Mouse (Mus musculus) midbrain, embryonic 12.5 days (tissue): ENCODE data around the gene Zbtb11. TPM values are rescaled to one million over a fixed set of nuclear protein-coding genes. Genes with fewer than 3 reads are reported as not detected.
"Not testable (repeated sequence)": the region's sequence is repeated elsewhere in the genome, so short reads cannot be mapped to it uniquely, and the experiment has no call there.

Experiments
- ATAC-seq: fragments of 200-750 bp; cut with Nextera tagmentation; 2 replicates; pipeline ENCODE4 v1.8.0; 2017; ENCODE audit warnings: low read depth, moderate TSS enrichment, moderate library complexity; ENCODE audit not compliant: low FRiP score
- H3K27ac ChIP-seq: fragments of 300-500 bp; sonication (generic); replicated peaks from 2 replicates; pipeline ENCODE4 v1.5.1; 2016; ENCODE audit warnings: mild to moderate bottlenecking
- H3K27me3 ChIP-seq: fragments of 300-500 bp; sonication (generic); 2 replicates; pipeline ENCODE4 v1.6.1; 2016; ENCODE audit warnings: mild to moderate bottlenecking
- H3K36me3 ChIP-seq: fragments of 300-500 bp; sonication (generic); 2 replicates; pipeline ENCODE4 v1.6.1; 2016
- H3K4me1 ChIP-seq: fragments of 300-500 bp; sonication (generic); 2 replicates; pipeline ENCODE4 v1.6.1; 2016
- H3K4me2 ChIP-seq: fragments of 300-500 bp; sonication (generic); replicated peaks from 2 replicates; pipeline ENCODE4 v1.6.1; 2016; ENCODE audit warnings: mild to moderate bottlenecking, moderate library complexity
- H3K4me3 ChIP-seq: fragments of 300-500 bp; sonication (generic); 2 replicates; pipeline ENCODE4 v1.5.1; 2016; ENCODE audit warnings: mild to moderate bottlenecking
- H3K9ac ChIP-seq: fragments of 300-500 bp; sonication (generic); replicated peaks from 2 replicates; pipeline ENCODE4 v1.6.1; 2016; ENCODE audit warnings: mild to moderate bottlenecking, moderate library complexity
- H3K9me3 ChIP-seq: fragments of 300-500 bp; sonication (generic); 2 replicates; pipeline ENCODE4 v1.6.1; 2016; ENCODE audit warnings: mild to moderate bottlenecking
- WGBS: fragments of 180-500 bp; shearing (Covaris S2); methylation state at CpG from one replicate; pipeline ENCODE4 v1.1.7; 2016; 5-methylcytosine and 5-hydroxymethylcytosine counted together
- polyA plus RNA-seq: library from polyadenylated mRNA; unstranded; fragments of >200 nt; fragmentation: Nextera tagmentation; extraction: Ambion mirVana; gene quantifications from 2 replicates; pipeline ENCODE4 v1.2.1, GENCODE M21; 2016

The Zbtb11 gene
- polyA plus RNA-seq, result 21.5 and 21.6 TPM in 2 replicates

DNA sequence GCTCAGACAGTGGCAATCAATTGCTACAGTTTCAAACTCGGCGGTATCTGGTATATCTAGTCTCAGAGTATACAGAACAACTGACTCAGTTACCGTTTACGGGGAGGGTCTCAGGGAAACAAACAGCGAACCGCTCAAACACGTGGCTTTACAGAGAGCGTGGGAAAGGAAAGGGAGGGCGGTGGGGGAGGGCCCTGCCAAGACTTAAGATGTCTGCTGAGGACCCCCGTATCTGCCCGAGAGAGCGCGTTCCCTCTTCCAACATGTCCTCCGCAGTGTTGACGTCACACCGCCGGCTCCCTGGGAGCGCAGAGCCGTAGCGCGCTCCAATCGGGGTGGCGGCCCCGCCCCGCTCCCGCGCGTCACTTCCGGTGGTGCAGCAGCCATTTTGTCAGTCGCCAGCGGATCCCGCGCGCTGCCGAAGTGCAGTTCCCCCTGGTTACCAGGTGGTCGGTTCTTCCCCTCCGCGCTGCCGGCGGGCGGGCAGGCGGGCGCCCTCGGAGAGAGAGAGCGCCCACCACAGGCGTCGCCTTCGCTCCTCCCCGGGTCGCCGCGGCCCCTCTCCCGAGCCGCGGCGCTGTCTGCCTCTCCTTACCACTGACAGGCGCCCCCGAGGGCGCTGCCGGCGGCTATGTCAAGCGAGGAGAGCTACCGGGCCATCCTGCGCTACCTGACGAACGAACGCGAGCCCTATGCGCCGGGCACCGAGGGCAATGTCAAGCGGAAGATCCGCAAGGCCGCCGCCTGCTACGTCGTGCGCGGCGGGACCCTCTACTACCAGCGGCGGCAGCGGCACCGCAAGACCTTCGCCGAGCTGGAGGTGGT is at the start of gene Zbtb11:
Zbtb11 (plus strand) TSS at position 453 of the 825 bp plus-strand sequence.
- H3K4me1 ChIP-seq, result peaks cover 23% of the 10 kb centered on the region
- peak; percentile 99 for ATAC-seq
- H3K4me2 ChIP-seq, result peak within 1 kb of the TSS; percentile 87
- H3K36me3 ChIP-seq, result peaks cover 40% of the 10 kb centered on the region
- no peaks in the 10 kb centered on the region for H3K9me3 ChIP-seq
- no peaks in the 10 kb centered on the region for H3K27me3 ChIP-seq
- H3K4me3 ChIP-seq, result peak within 1 kb of the TSS; percentile 75
- H3K27ac ChIP-seq, result peak within 1 kb of the TSS; percentile 68
- H3K9ac ChIP-seq, result peak within 1 kb of the TSS; percentile 83
- under 1% methylated on average over 78 of the region's 86 CpGs for WGBS

DNA sequence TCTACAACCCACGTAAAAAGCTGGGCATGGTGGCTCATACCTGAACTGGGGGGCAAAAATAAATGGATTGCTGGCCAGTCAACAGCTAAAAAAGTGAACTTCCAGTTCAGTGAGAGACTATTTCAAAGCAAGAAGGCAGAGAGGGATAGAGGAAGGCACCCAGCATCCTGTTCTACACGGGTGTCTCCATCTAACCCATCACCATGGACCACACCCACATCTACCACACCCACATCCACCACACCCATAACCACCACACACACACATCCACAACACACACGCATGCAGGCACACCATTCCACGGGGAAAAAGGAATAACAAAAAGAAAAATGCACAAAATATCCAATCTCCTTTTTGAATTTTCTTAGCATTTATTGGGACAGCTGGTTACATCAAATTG is 49.7 kb upstream of the Zbtb11 start:
- no peak for ATAC-seq
- no peak overlapping the region for H3K4me3 ChIP-seq
- WGBS, result 97% methylated on average over 4 of the region's 4 CpGs

DNA sequence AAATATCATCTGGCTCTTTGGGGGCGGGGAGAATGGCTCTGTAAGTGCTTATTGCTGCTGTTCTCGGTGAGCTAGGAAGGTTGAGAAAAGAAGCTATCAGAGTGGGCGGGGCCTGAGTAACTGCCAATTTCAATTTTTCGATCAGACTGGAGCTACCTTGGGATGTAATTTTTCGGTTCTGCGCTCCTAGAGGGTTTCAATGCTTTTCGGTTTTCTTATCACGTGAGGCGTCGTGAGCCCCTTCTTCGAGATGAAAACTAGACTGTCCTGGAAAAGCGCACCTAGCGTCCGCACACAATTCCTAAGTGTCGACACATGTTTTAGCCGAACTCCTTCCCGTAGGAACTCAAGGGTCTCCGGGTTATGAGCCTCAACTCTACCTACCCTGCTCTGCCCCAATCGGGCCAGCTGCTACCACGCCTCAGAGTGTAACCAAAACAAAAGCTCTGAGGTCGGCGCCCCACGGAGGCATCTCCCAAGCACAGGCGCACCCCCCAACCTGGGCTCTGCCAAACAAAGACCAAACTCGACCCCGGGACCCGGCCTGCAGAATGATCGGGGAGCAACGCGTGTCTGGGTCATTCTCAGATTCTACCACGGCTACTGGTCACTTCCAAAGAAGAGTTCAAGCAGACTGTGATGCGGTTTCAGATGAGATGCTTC is 39.9 kb upstream of the Zbtb11 start:
- Histone ChIP-seq H3K9ac (peak overlapping the region; percentile 73), H3K9me3 (no peaks in the 10 kb centered on the region), H3K36me3 (0 out of 2 replicates have a peak, but pooled peaks cover 8% of the 10 kb centered on the region), H3K4me2 (peak overlapping the region; percentile 64), H3K4me3 (peak overlapping the region; percentile 63), H3K27ac (peak overlapping the region; percentile 65), H3K4me1 (peaks cover 3% of the 10 kb centered on the region; the same call in 1 of the 2 replicates), H3K27me3 (no peaks in the 10 kb centered on the region)
- WGBS, result under 1% methylated on average over 32 of the region's 32 CpGs
- ATAC-seq, result peak; percentile 61

More for the DNA sequence above, 49.7 kb upstream of the Zbtb11 start:
- Histone ChIP-seq H3K27ac (no peak overlapping the region), H3K4me1 (no peaks in the 10 kb centered on the region), H3K9ac (no peak overlapping the region), H3K27me3 (no peaks in the 10 kb centered on the region), H3K9me3 (no peaks in the 10 kb centered on the region), H3K36me3 (peaks cover 62% of the 10 kb centered on the region), H3K4me2 (no peak overlapping the region)

DNA sequence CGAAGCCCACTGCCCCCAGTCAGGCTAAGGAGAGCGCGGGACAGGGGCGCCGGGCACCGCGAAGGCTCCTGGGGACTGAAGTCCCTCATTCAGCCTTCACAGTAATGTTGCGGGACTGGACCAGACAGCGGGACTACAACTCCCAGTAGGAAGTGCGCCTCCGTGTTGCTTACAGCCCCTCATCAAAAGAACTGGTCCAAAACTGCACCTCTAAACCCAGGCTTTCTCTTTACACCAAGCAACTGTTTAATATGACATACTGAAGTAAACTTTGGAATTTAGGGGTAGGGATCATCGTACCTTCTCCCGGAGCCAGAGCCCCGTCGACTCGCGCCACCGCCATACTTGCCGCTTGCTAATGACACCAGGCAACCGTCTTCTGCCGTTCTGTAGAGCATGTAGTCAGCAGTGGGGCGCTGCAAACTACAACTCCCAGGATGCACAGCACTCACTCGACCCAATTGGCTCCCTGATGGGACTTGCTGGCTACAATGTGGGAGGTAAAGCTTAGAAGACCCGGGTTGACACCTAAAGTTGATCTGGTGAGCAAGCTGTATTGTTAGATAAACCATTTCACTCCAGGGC is 39.1 kb upstream of the Zbtb11 start, which contains the start of gene Cep97:
Cep97 (minus strand) TSS at position 403 of the 585 bp plus-strand sequence.
- peak within 1 kb of the TSS; percentile 73 for H3K9ac ChIP-seq
- WGBS, result under 1% methylated on average over 24 of the region's 24 CpGs
- no peaks in the 10 kb centered on the region for H3K27me3 ChIP-seq
- H3K4me2 ChIP-seq, result peak within 1 kb of the TSS; percentile 64
- H3K27ac ChIP-seq, result peak within 1 kb of the TSS; percentile 65
- H3K4me1 ChIP-seq, result peaks cover 3% of the 10 kb centered on the region; the same call in 1 of the 2 replicates
- H3K4me3 ChIP-seq, result peak within 1 kb of the TSS; percentile 63
- ATAC-seq, result peak; percentile 100
- H3K9me3 ChIP-seq, result no peaks in the 10 kb centered on the region
- H3K36me3 ChIP-seq, result 0 out of 2 replicates have a peak, but pooled peaks cover 1% of the 10 kb centered on the region

DNA sequence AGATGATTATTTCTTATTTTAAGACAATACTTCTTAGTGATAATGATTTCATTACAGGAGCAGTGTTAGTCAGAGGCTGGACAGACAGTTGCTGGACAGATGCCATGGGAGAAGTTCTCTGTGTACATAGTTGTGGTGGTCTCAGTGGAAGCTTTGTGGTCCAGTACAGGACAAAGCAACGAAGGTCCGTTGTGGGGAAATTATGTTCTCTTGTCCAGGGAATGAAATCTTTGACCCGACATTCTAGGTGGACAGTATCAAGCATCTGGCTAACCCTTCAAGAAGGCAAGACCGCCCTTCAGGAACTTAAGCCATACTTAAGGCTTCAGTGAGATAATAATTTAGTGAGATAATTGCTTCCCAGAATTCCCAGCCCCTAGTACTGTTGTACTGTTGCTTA is 34.9 kb upstream of the Zbtb11 start:
- H3K9me3 ChIP-seq, result no peaks in the 10 kb centered on the region
- 87% methylated on average over 4 of the region's 4 CpGs for WGBS
- H3K36me3 ChIP-seq, result no peaks in the 10 kb centered on the region
- H3K27ac ChIP-seq, result no peak overlapping the region
- ATAC-seq, result no peak
- no peak overlapping the region for H3K9ac ChIP-seq
- no peak overlapping the region for H3K4me2 ChIP-seq
- no peak overlapping the region for H3K4me3 ChIP-seq
- H3K4me1 ChIP-seq, result no peaks in the 10 kb centered on the region
- H3K27me3 ChIP-seq, result no peaks in the 10 kb centered on the region

DNA sequence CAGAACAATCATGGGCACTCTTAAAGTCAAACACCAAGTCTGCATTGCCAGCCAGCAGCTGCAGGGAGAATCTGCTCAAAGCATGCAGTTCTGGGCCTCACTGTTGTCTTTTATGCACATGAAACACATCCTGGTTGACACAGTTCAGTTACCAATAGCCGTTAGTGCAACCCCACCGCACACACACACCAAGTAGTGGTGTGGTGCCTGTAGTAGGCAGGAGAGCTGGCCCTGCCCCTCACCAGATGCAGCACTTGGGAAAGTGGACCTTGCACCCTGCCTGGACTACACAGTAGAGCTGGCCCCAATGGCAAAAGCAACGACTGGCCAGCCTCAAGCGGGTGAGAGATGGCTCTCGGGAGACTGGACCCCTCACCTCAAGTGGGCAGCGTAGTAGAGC is 34.0 kb upstream of the Zbtb11 start:
- WGBS, result 90% methylated on average over 6 of the region's 6 CpGs
- Histone ChIP-seq H3K4me2 (no peak overlapping the region), H3K9ac (no peak overlapping the region), H3K4me1 (no peaks in the 10 kb centered on the region), H3K27me3 (no peaks in the 10 kb centered on the region), H3K4me3 (no peak overlapping the region), H3K27ac (no peak overlapping the region), H3K9me3 (no peaks in the 10 kb centered on the region), H3K36me3 (no peaks in the 10 kb centered on the region)
- ATAC-seq, result no peak

DNA sequence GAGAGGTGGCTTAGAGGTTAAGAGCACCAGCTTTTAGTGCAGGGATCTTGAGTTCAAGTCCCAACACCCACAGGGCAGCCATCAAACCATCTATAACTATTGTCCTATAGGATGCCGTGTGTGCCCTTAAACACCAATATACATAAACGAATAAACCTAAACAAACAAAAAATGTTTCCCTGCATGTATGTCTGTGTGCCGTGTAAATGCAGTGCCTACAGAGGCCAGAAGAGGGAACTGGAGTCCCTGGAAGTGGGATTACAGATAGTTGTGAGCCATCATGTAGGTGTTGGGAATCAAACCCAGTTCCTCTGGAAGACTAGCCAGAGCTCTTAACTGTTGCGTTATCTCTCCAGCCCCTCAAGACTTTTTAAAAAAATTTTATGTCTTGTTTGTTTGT is 32.9 kb upstream of the Zbtb11 start:
- Histone ChIP-seq H3K9me3 (no peaks in the 10 kb centered on the region), H3K9ac (no peak overlapping the region), H3K27ac (no peak overlapping the region), H3K27me3 (no peaks in the 10 kb centered on the region), H3K4me2 (no peak overlapping the region), H3K36me3 (no peaks in the 10 kb centered on the region), H3K4me3 (no peak overlapping the region), H3K4me1 (no peaks in the 10 kb centered on the region)
- 89% methylated on average over 4 of the region's 4 CpGs for WGBS
- no peak for ATAC-seq

DNA sequence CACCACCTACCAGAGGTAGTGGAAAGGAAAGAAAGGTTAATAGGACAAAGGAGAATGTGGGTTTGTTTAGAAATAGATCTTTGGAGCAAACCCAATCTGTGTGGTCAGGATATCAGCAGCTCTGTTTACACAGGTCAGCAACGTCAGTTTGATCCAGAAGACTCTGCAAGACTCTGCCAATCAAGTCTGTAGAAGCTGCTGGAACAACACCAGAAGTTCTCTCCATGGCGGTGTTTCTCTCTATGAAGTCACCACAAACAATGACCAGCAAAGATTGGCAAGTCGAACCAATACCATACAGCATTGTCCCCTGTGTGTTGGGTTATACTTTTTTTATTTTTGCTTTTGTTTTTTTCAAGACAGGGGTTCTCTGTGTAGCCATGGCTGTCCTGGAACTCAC is 26.4 kb upstream of the Zbtb11 start:
- H3K9ac ChIP-seq, result no peak overlapping the region
- H3K9me3 ChIP-seq, result no peaks in the 10 kb centered on the region
- H3K4me1 ChIP-seq, result no peaks in the 10 kb centered on the region
- no peaks in the 10 kb centered on the region for H3K36me3 ChIP-seq
- H3K4me2 ChIP-seq, result no peak overlapping the region
- H3K27ac ChIP-seq, result no peak overlapping the region
- ATAC-seq, result no peak
- no peak overlapping the region for H3K4me3 ChIP-seq
- no peaks in the 10 kb centered on the region for H3K27me3 ChIP-seq
- WGBS, result 79% methylated on average over 3 of the region's 3 CpGs

DNA sequence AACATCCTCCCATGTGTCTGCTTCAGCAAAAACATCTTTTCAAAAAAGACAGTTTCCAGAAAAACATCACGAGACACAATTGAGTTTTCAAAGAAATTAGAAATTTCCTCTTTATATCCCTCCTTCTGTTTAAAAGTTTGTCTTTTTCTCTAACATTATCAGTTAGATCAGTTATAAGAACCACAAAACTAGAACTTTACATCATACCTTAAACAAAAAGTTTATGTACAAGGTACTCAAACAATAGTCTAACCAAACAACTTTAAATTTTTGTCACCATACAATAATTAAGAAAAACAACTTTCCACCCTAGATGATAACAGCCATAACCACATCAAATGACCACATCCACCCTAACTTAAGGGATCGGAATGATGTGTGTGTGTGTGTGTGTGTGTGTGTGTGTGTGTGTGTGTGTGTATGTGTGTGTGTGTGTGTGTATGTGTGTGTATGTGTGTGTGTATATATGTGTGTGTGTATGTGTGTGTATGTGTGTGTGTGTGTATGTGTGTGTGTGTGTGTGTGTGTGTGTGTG is 25.7 kb upstream of the Zbtb11 start:
- H3K27ac ChIP-seq, ATAC-seq, H3K4me1 ChIP-seq, H3K27me3 ChIP-seq, H3K36me3 ChIP-seq, H3K9me3 ChIP-seq, H3K9ac ChIP-seq, H3K4me3 ChIP-seq, H3K4me2 ChIP-seq: not testable (repeated sequence)
- WGBS, result 88% methylated on average over 2 of the region's 2 CpGs

DNA sequence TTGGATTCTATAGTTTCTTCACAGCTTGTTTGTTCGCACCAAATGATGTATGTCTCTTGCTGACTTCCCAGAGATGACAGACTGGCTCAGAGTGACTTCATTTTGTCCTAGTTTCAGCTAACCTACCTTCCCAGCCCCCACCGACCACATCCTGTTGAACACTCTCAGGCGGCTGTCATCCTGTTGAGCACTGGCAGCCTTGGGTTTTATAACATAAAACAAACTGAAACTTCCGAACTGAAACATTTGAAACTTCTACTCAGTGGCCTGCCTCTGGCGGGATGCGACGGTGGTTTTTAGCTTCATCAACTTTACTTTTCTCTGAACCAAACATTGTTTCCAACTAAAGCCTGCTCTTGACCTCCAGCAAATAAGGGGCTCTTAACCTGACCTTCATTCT is 24.7 kb upstream of the Zbtb11 start:
- WGBS, result 66% methylated on average over 7 of the region's 7 CpGs
- no peak overlapping the region for H3K4me3 ChIP-seq

DNA sequence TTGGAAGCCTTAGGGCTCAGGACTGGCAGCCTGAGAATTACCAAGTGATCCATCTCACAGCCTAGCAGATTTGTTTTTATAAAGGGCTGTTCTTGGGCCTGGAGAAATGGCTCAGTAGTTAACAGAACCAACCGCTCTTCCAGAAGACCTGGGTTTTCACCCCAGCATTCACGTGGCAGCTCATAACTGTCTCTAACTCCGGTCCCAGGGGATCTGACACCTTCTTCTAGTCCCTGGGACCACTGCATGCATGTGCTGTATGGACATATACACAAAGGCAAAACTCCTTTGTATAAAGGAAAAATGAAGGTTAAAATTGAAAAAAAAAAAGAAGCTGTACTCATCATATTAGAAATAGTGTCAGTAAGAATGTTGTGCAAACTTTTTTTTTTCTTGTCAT is 23.2 kb upstream of the Zbtb11 start:
- Histone ChIP-seq H3K9ac (no peak overlapping the region), H3K27ac (no peak overlapping the region), H3K4me3 (no peak overlapping the region), H3K27me3 (no peaks in the 10 kb centered on the region), H3K4me2 (no peak overlapping the region), H3K36me3 (no peaks in the 10 kb centered on the region), H3K4me1 (no peaks in the 10 kb centered on the region), H3K9me3 (no peaks in the 10 kb centered on the region)
- no peak for ATAC-seq
- WGBS, result 75% methylated on average over 3 of the region's 3 CpGs

More for the DNA sequence above, 24.7 kb upstream of the Zbtb11 start:
- Histone ChIP-seq H3K4me2 (no peak overlapping the region), H3K9me3 (no peaks in the 10 kb centered on the region), H3K4me1 (no peaks in the 10 kb centered on the region), H3K27ac (no peak overlapping the region), H3K27me3 (no peaks in the 10 kb centered on the region), H3K36me3 (no peaks in the 10 kb centered on the region), H3K9ac (no peak overlapping the region)
- no peak for ATAC-seq
